Mouse (Mus musculus) kidney, adult 2 months (tissue): Measurements from ENCODE around the gene Pnmal1. TPM values are rescaled to one million over a fixed set of nuclear protein-coding genes. Genes with fewer than 3 reads are reported as not detected.

Experiments
- DNase-seq: peaks from one replicate; pipeline ENCODE4 v3.0.0; 2021
- H3K27ac ChIP-seq: fragments of 200-500 bp; 2 replicates; pipeline ENCODE4 v1.5.1; 2012; ENCODE audit warnings: low read depth, low read length, control low read depth, inconsistent platforms; ENCODE audit not compliant: insufficient read depth
- H3K27me3 ChIP-seq: fragments of 200-500 bp; replicated peaks from 2 replicates; pipeline ENCODE4 v1.6.1; 2012; ENCODE audit warnings: mild to moderate bottlenecking, moderate library complexity, low read length, inconsistent platforms; ENCODE audit not compliant: control insufficient read depth, insufficient read depth
- H3K36me3 ChIP-seq: fragments of 200-500 bp; 2 replicates; pipeline ENCODE4 v1.6.1; 2012; ENCODE audit warnings: mild to moderate bottlenecking, moderate library complexity, low read length, inconsistent platforms; ENCODE audit not compliant: control insufficient read depth, insufficient read depth
- H3K4me1 ChIP-seq: fragments of 200-500 bp; 2 replicates; pipeline ENCODE4 v1.6.1; 2011; ENCODE audit warnings: low read length; ENCODE audit not compliant: control insufficient read depth, insufficient read depth
- H3K4me3 ChIP-seq: fragments of 200-500 bp; 2 replicates; pipeline ENCODE4 v1.5.1; 2011; ENCODE audit warnings: mild to moderate bottlenecking, low read depth, low read length, control low read depth; ENCODE audit not compliant: insufficient read depth
- CTCF ChIP-seq: fragments of 200-500 bp; conservative IDR thresholded peaks from 2 replicates; pipeline ENCODE4 v1.5.1; 2011; ENCODE audit warnings: low read depth, mild to moderate bottlenecking, control low read depth, low read length, moderate library complexity, mixed read lengths; ENCODE audit not compliant: insufficient read depth, insufficient read length
- POLR2A ChIP-seq: fragments of 200-500 bp; IDR thresholded peaks from one replicate; pipeline ENCODE4 v1.6.1; 2011; ENCODE audit warnings: low read depth, low read length, control low read depth
- WGBS: fragments of 180-500 bp; shearing (Covaris S2); methylation state at CpG from one replicate; pipeline ENCODE4 v1.1.7; 2018; 5-methylcytosine and 5-hydroxymethylcytosine counted together
- polyA plus RNA-seq: library from polyadenylated mRNA; depleted of rRNA; stranded (reverse); fragments of >200 nt; gene quantifications from 2 replicates; pipeline ENCODE4 v1.2.3, GENCODE M21; 2012

The Pnmal1 gene
- polyA plus RNA-seq, 1 experiment: 0.06 TPM

DNA sequence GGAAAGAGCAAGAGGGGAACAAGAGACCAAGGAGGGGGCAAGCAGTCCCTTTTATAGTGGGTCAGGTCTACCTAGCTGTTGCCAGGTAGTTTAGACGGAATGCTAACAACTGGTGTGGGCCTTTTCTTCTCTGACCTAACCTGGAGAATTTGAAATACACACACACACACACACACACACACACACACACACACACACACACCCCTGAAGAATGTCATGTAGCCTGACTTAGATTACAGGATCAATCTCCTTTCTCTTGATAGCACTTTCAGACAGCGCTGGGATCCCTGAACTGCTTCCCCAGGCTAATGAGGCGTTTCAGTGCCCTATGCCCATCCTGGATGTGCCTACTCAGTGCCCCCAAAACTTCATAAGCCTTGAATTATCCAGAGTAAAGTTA lies 19.1 kb downstream of the Pnmal1 start:
- no peak for DNase-seq
- H3K4me1 ChIP-seq: no peaks in the 10 kb centered on the region
- H3K27me3 ChIP-seq: no peaks in the 10 kb centered on the region
- no peaks in the 10 kb centered on the region for H3K36me3 ChIP-seq
- TF ChIP-seq POLR2A: no peak
- TF ChIP-seq CTCF: no peak
- no peak overlapping the region for H3K4me3 ChIP-seq
- no peak overlapping the region for H3K27ac ChIP-seq
- 81% methylated on average over 3 of the region's 3 CpGs for WGBS

DNA sequence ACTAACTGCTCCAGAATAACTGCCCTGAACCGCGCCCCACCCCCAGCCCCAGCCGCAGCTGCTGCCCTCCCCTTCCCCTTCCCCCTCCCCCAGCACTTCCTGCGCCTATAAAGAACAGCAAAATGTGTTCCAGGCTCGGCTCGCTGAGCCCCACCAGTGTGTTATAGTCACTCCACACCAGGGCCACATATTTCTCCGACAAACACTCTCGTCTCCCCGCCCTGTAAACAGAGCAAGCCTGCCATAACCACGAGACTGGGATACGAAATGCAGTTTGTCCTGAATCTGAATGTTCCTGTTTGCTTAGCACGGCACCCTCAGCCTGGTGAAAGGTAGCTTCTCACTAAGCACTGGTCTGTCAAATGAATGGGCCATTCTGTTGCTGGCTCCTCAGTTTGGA lies 20.9 kb downstream of the Pnmal1 start:
- H3K4me3 ChIP-seq: peak overlapping the region; percentile 2; the same call in 1 of the 2 replicates
- H3K36me3 ChIP-seq: no peaks in the 10 kb centered on the region
- WGBS: 2% methylated on average over 12 of the region's 12 CpGs
- DNase-seq: peak; percentile 10
- no peaks in the 10 kb centered on the region for H3K27me3 ChIP-seq
- no peaks in the 10 kb centered on the region for H3K4me1 ChIP-seq
- no peak overlapping the region for H3K27ac ChIP-seq
- no peak for TF ChIP-seq CTCF

DNA sequence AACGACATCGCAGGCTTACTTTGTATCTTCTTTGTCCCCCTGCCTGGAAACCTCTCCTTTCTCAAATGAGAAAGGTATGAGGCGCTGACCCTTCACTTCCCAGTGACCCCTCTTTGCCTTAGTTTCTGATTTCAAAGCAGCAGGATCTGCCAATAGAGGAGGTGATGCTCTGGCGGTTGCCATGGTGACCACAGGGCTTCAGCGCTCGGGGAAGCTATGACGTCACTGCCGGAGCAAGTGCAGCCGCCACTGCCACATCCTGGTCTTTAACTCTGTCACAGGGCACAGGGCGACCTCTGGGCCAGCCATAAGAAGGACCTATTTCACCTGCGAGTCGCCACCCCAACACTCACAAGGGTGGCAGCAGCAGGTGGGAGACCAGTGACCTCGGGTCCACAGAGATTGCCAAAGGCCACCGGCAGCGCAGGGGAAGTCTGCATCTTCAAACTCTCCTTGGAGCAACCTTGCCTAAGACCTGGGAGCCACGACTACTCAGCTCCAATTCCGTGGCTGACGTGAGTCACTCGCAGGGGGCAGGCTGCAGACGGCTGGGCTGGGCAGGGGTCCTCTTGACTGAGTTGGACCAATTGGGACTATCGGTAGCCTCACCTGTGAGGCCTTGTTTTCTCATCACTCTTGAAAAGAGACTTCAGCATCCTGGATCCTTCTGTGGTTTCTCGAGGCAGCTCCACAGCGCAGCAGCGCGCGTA lies 23.5 kb downstream of the Pnmal1 start, which contains the start of gene Gm42372:
Gm42372 (plus strand) TSS at position 228 of the 710 bp plus-strand sequence.
- WGBS: 33% methylated on average over 26 of the region's 26 CpGs
- TF ChIP-seq POLR2A (no peak), CTCF (no peak)
- Histone ChIP-seq H3K27ac (no peak within 1 kb of the TSS), H3K4me3 (no peak within 1 kb of the TSS), H3K27me3 (no peaks in the 10 kb centered on the region), H3K4me1 (no peaks in the 10 kb centered on the region), H3K36me3 (no peaks in the 10 kb centered on the region)
- peak; percentile 17 for DNase-seq

DNA sequence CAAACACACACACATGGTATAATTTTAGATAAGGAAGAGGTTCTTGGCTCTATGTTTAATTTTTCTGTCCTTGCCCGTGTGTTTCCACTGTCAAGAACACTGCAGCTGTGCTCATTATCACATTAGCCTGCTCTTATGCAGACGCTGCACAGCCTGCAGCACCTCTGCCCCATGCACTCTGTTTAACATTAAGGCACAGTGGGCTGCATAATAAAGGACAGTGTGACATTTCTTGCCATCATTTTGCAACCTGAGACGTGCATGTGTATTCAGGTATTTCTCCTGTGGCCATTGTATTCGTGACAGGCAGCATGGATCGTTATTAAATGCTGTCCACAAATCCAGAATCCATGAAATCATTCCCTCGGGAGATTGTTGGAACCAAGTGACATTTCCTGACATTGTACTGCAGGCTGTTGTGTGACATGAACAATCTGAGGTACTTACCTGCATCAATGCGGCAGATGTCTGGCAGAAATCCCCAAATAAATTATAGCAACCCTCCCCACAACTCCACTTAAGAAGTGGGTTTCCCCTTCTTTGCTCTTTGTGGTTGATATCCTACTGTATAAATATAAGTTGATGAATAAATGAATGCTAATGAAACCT lies 28.2 kb downstream of the Pnmal1 start:
- no peak for DNase-seq
- WGBS: 35% methylated on average over 7 of the region's 7 CpGs
- Histone ChIP-seq H3K27me3 (no peaks in the 10 kb centered on the region), H3K27ac (no peak overlapping the region), H3K4me3 (no peak overlapping the region), H3K36me3 (no peaks in the 10 kb centered on the region), H3K4me1 (no peaks in the 10 kb centered on the region)
- TF ChIP-seq CTCF (no peak), POLR2A (no peak)

DNA sequence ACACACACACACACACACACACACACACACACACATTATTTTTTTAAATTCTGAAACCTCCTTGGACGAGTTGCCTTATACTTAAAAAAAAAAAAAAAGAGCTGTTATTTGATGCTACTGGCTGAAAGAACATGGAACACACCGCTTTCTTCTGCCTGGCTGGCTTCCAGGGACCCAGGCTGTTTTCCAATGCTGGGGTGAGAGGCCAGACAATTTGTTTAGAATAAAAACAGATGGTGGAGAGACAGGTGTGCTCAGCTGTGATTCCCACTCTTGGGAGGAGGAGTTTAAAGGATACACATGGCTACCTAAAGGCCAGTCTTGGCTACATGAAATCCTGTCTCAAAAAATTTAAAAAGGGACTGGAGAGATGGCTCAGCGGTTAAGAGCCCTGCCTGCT lies 28.9 kb downstream of the Pnmal1 start:
- TF ChIP-seq CTCF (no peak), POLR2A (no peak)
- Histone ChIP-seq H3K36me3 (no peaks in the 10 kb centered on the region), H3K27ac (no peak overlapping the region), H3K4me3 (no peak overlapping the region), H3K27me3 (no peaks in the 10 kb centered on the region), H3K4me1 (no peaks in the 10 kb centered on the region)
- peak; percentile 39 for DNase-seq
- 35% methylated on average over 3 of the region's 3 CpGs for WGBS

DNA sequence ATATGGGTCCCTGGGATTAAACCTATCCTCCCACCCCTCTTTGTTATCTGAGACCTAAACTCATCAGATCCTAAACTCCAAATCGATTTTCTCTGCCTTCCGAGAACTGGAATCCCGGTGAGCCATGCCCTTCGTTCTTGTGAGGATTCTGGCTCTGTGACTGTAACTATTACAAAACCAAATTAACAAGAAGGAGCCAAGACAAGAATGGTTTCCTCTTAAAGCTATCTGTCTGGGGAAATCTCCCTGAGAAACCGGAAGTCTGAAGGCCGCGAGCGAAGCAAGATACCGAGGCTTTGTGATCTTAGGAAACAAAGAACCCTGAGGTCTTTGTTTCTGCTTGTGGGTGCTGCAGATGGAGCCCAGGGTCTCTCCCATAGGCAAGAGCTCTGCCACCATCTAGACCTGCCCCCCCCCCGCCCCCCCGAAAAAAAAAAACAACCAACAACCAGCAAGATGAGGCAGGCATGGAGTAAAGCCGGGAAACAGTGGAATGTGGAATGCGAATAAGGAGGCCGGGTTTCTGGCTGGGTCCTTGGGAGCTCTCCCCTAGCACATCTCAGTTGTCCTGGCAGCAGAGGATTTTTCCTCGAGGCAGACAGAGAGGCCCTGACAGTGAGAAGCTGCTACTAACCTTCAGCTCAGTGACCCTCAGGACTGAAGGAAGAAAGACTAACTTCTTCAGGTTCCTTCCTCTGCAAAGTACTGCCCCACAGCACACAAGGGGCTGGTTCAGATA lies 30.7 kb downstream of the Pnmal1 start:
- no peak for DNase-seq
- Histone ChIP-seq H3K27ac (no peak overlapping the region), H3K4me3 (no peak overlapping the region), H3K36me3 (no peaks in the 10 kb centered on the region), H3K27me3 (no peaks in the 10 kb centered on the region), H3K4me1 (no peaks in the 10 kb centered on the region)
- 37% methylated on average over 15 of the region's 15 CpGs for whole genome bisulfite sequencing
- TF ChIP-seq CTCF (no peak), POLR2A (no peak)

DNA sequence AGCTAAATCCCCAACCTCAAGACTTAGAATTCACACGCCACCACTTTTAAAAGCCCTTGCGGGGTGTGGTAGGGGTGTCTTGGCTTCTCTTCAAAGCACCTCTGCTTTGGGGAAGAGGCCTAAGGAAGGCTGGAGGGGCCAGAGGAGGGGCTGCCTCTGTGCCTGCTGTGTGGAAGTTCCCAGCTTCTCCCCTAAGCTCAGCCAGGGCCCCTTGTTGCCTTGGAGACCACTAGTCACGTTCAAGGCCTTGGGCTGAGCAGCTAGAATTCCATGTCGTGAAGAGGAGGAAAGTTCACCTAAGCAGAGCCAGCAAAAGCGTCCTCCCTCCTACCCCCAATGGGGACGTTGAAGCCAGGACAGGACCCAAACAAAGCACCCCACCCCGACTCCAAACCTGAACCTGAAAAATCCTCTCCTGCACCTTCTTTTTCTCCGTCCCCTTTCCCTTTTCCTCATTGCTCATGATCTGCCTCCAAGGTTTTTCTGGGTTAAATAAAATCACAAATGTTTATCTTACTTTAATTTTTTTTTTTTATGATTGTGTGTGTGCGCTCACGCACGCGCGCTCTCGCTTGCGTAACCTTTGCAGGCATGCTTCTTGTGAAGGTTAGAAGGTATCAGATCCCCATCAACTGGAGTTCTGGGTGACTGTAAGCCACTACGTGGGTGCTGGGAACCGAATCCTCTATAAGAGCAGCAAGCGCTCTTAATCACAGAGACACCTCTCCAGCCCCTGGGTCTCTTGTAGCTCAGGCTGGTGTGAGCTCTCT lies 32.4 kb downstream of the Pnmal1 start:
- Histone ChIP-seq H3K27me3 (no peaks in the 10 kb centered on the region), H3K27ac (no peak overlapping the region), H3K36me3 (no peaks in the 10 kb centered on the region), H3K4me3 (no peak overlapping the region), H3K4me1 (no peaks in the 10 kb centered on the region)
- TF ChIP-seq POLR2A (no peak), CTCF (no peak)
- WGBS: 59% methylated on average over 18 of the region's 18 CpGs
- DNase-seq: no peak
